Mouse (Mus musculus): ENCODE measurements around the gene Plcb2. TPM values are rescaled to one million over a fixed set of nuclear protein-coding genes. Genes with fewer than 3 reads are reported as not detected.

The Plcb2 gene
- polyA plus RNA-seq, 1 experiment from 2014 or later = 0.44 TPM

DNA sequence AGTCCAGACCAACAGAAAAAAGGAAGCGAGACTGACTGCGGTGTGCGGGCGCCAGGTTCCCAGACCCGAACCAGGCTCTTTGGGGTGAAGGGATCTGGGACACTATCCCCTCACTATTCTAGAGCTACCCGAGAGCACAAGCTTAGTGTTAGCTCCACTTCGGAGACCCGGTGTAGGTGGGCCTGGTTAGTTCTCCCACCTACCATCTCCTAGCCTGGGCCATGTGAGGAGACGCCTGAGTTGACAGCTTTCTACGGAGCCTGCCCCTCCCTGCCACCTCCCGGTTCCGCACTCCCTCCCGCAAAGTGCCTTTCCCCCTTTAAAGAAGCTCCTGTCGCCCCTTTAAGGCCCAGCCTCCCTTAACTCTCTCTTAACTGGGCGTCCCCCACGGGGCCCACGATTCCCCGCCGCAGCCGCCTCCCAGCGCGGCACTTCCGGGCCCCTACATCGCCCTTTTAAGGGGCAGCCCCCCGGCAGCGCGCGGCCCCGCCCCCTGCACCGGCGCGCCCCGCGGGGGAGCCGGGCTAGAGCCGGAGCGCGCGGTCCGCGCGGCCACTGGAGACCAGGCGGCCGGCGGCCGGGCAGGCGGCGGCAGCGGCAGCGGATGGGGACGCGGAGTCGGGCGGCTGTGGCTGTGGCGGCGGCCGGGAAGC lies 17.1 kb upstream of the Plcb2 start, which contains the start of gene Inafm2:
Gene Inafm2, plus strand, starts transcription at position 527 of the 653 bp plus-strand sequence.
- ATAC-seq = peak; percentile 93
- H3K4me1 ChIP-seq (ENCODE audit: control insufficient read depth, insufficient read depth, low read length) = peaks cover 33% of the 10 kb centered on the region
- H3K4me2 ChIP-seq (ENCODE audit: low read length) = peak within 1 kb of the TSS; percentile 94
- peak within 1 kb of the TSS; percentile 95 for H3K9ac ChIP-seq (ENCODE audit: low read depth, low read length)
- peak within 1 kb of the TSS; percentile 77 for H3K27ac ChIP-seq (ENCODE audit: low read length)
- no peaks in the 10 kb centered on the region for H3K36me3 ChIP-seq (ENCODE audit: control insufficient read depth, insufficient read depth, low read length)
- under 1% methylated on average over 40 of the region's 57 CpGs for whole genome bisulfite sequencing
- H3K27me3 ChIP-seq (ENCODE audit: control insufficient read depth, insufficient read depth, low read depth, low read length) = peaks cover 4% of the 10 kb centered on the region; the same call in 1 of the 2 replicates
- H3K9me3 ChIP-seq (replicated peaks; ENCODE audit: control insufficient read depth, low read length, poor library complexity, severe bottlenecking) = no peaks in the 10 kb centered on the region
- peak within 1 kb of the TSS; percentile 90 for H3K4me3 ChIP-seq (ENCODE audit: low read depth, low read length)

DNA sequence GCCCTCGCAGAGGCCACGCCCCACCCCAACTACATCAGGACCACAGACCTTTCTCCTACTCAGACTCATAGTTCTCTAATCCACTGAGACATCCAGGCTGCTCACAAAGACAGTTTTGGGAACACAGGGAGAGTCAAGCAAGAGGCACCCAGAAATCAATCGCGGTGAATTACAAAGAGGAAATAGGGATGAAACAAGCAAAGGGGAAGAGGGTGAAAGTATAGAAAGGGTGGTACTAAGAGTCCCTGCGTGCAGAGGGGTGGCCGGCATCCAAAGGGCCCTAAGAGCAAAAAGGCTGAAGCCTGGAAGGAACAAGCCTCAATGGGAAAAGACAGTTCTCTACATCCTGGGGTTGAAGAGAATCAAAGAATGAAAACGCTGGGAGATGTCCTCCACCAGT lies 16.4 kb upstream of the Plcb2 start:
- H3K9me3 ChIP-seq (replicated peaks; ENCODE audit: control insufficient read depth, low read length, poor library complexity, severe bottlenecking) = no peaks in the 10 kb centered on the region
- 10% methylated on average over 7 of the region's 7 CpGs for WGBS
- peaks cover 31% of the 10 kb centered on the region for H3K4me1 ChIP-seq (ENCODE audit: control insufficient read depth, insufficient read depth, low read length)

DNA sequence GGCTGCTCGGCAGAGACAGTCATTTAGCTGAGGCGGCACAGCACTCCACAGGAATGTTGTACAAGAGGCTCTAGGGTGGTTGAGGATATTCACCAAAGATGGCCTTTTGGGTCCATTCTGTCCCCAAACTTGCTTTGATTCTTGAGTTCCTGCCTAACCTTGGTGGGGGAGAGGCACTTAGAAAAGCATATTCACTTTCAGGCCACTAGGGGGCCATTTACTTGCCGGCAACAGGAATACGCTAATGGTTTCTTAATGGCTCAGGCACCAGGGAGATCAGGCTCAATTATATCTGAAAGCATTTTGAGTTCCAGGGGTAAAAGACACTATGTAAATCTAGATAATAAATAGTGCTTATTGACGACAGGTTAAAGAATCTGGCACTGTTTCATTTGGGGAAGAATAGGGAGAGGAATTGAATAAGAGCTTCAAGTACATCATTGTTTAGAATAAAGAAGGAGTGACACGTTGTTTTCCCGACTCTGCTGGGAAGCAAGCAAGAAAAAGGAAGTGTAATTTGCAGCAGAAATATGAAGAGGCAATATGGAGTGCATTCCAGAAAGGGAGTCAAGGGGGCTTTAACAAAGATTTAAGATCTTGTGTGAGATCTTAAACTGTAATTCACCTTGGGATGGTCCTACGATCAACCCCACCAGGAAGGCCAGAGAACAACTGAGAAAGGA lies 15.2 kb upstream of the Plcb2 start:
- Histone ChIP-seq H3K27me3 (ENCODE audit: control insufficient read depth, insufficient read depth, low read depth, low read length) (peaks cover 4% of the 10 kb centered on the region; the same call in 1 of the 2 replicates), H3K4me1 (ENCODE audit: control insufficient read depth, insufficient read depth, low read length) (peaks cover 20% of the 10 kb centered on the region), H3K4me2 (ENCODE audit: low read length) (no peak overlapping the region), H3K4me3 (ENCODE audit: low read depth, low read length) (no peak overlapping the region), H3K36me3 (ENCODE audit: control insufficient read depth, insufficient read depth, low read length) (no peaks in the 10 kb centered on the region), H3K27ac (ENCODE audit: low read length) (no peak overlapping the region), H3K9ac (ENCODE audit: low read depth, low read length) (no peak overlapping the region), H3K9me3 (replicated peaks; ENCODE audit: control insufficient read depth, low read length, poor library complexity, severe bottlenecking) (no peaks in the 10 kb centered on the region)
- ATAC-seq = no peak
- 26% methylated on average over 8 of the region's 8 CpGs for WGBS

More for the DNA sequence above, 16.4 kb upstream of the Plcb2 start:
- Histone ChIP-seq H3K36me3 (ENCODE audit: control insufficient read depth, insufficient read depth, low read length) (no peaks in the 10 kb centered on the region), H3K4me2 (ENCODE audit: low read length) (peak overlapping the region; percentile 94), H3K27me3 (ENCODE audit: control insufficient read depth, insufficient read depth, low read depth, low read length) (peaks cover 4% of the 10 kb centered on the region; the same call in 1 of the 2 replicates), H3K27ac (ENCODE audit: low read length) (no peak overlapping the region), H3K4me3 (ENCODE audit: low read depth, low read length) (no peak overlapping the region; the same call in 1 of the 2 replicates), H3K9ac (ENCODE audit: low read depth, low read length) (no peak overlapping the region)
- ATAC-seq = no peak

DNA sequence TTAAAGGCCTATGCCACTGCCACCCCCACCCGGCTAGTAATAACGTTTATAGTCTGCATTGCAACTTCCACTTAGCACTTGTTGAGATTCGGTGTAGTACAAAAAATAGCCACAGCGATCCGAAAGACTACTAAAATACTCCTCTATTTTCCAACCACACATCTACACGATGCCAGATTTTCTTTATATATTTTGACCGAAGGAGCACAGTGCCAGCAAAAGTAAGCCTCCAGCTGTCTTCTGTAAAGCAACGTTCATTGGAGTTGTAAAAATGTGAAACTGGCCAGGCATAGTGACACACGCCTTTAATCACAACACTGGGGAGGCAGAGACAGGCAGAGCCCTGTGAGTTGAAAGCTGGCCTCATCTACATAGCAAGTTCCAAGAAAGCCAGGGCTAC lies 12.9 kb upstream of the Plcb2 start:
- no peak overlapping the region for H3K27ac ChIP-seq (ENCODE audit: low read length)
- H3K27me3 ChIP-seq (ENCODE audit: control insufficient read depth, insufficient read depth, low read depth, low read length) = peaks cover 4% of the 10 kb centered on the region; the same call in 1 of the 2 replicates
- no peaks in the 10 kb centered on the region for H3K9me3 ChIP-seq (replicated peaks; ENCODE audit: control insufficient read depth, low read length, poor library complexity, severe bottlenecking)
- no peak overlapping the region for H3K4me2 ChIP-seq (ENCODE audit: low read length)
- no peak overlapping the region for H3K4me3 ChIP-seq (ENCODE audit: low read depth, low read length)
- 72% methylated on average over 9 of the region's 9 CpGs for WGBS
- no peak for ATAC-seq
- peaks cover 8% of the 10 kb centered on the region for H3K4me1 ChIP-seq (ENCODE audit: control insufficient read depth, insufficient read depth, low read length)
- H3K36me3 ChIP-seq (ENCODE audit: control insufficient read depth, insufficient read depth, low read length) = no peaks in the 10 kb centered on the region
- no peak overlapping the region for H3K9ac ChIP-seq (ENCODE audit: low read depth, low read length)

DNA sequence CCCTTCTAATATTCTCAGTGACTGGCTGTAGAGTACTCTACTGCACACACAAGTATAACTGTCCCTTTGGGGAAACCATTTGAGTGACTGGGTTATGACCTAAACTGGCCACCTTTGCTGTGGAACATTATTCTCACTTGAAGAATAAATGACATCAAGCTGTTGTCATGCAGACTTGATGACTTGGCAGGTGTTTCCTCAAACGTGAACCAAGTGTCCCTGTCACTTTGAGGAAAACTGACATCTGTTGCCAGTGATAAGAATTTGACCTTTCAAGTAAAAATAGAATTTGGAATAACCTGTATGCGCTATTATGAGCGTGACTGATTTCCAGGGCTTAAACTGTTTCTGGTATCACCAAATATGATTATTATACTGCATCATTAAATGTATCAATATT lies 12.1 kb upstream of the Plcb2 start:
- peaks cover 8% of the 10 kb centered on the region for H3K4me1 ChIP-seq (ENCODE audit: control insufficient read depth, insufficient read depth, low read length)
- ATAC-seq = no peak
- H3K27me3 ChIP-seq (ENCODE audit: control insufficient read depth, insufficient read depth, low read depth, low read length) = peaks cover 4% of the 10 kb centered on the region; the same call in 1 of the 2 replicates
- H3K4me2 ChIP-seq (ENCODE audit: low read length) = no peak overlapping the region
- H3K36me3 ChIP-seq (ENCODE audit: control insufficient read depth, insufficient read depth, low read length) = no peaks in the 10 kb centered on the region
- no peak overlapping the region for H3K27ac ChIP-seq (ENCODE audit: low read length)
- H3K4me3 ChIP-seq (ENCODE audit: low read depth, low read length) = no peak overlapping the region
- WGBS = 71% methylated on average over 3 of the region's 3 CpGs
- no peak overlapping the region for H3K9ac ChIP-seq (ENCODE audit: low read depth, low read length)
- no peaks in the 10 kb centered on the region for H3K9me3 ChIP-seq (replicated peaks; ENCODE audit: control insufficient read depth, low read length, poor library complexity, severe bottlenecking)

- Histone ChIP-seq H3K4me2 (ENCODE audit: low read length) (no peak overlapping the region), H3K4me3 (ENCODE audit: low read depth, low read length) (no peak overlapping the region), H3K4me1 (ENCODE audit: control insufficient read depth, insufficient read depth, low read length) (no peaks in the 10 kb centered on the region), H3K9ac (ENCODE audit: low read depth, low read length) (no peak overlapping the region), H3K36me3 (ENCODE audit: control insufficient read depth, insufficient read depth, low read length) (no peaks in the 10 kb centered on the region), H3K27ac (ENCODE audit: low read length) (no peak overlapping the region), H3K9me3 (replicated peaks; ENCODE audit: control insufficient read depth, low read length, poor library complexity, severe bottlenecking) (no peaks in the 10 kb centered on the region), H3K27me3 (ENCODE audit: control insufficient read depth, insufficient read depth, low read depth, low read length) (peaks cover 2% of the 10 kb centered on the region; the same call in 1 of the 2 replicates)
- no peak for ATAC-seq
- 39% methylated on average over 5 of the region's 5 CpGs for WGBS
Measured at GRCm38 (mm10) chr2:118733341-118733740, 5.1 kb upstream of the Plcb2 start.

DNA sequence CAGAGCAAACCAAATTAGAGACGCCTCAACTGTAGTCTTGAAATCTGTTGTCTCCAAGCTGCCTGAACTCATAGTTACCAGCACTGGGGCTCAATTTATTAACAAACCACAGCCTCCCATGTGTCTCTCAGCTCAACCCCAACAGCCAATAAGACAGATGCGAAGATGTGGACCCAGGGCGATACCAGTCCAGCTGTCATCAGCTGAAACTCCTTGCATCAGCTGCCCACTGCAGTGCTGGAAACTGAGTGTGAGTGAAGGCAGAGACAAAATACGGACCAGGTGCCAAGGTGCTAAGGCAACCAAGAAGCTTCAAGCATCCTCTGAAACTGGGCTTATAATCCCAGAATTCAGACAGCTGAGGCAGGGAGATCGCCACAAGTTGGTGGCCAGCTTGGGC lies 3.7 kb upstream of the Plcb2 start:
- H3K9me3 ChIP-seq (replicated peaks; ENCODE audit: control insufficient read depth, low read length, poor library complexity, severe bottlenecking) = no peaks in the 10 kb centered on the region
- no peak overlapping the region for H3K4me2 ChIP-seq (ENCODE audit: low read length)
- H3K27me3 ChIP-seq (ENCODE audit: control insufficient read depth, insufficient read depth, low read depth, low read length) = peaks cover 2% of the 10 kb centered on the region; the same call in 1 of the 2 replicates
- no peak overlapping the region for H3K27ac ChIP-seq (ENCODE audit: low read length)
- WGBS = 83% methylated on average over 5 of the region's 5 CpGs
- H3K36me3 ChIP-seq (ENCODE audit: control insufficient read depth, insufficient read depth, low read length) = no peaks in the 10 kb centered on the region
- no peak overlapping the region for H3K9ac ChIP-seq (ENCODE audit: low read depth, low read length)
- H3K4me3 ChIP-seq (ENCODE audit: low read depth, low read length) = no peak overlapping the region
- ATAC-seq = no peak
- no peaks in the 10 kb centered on the region for H3K4me1 ChIP-seq (ENCODE audit: control insufficient read depth, insufficient read depth, low read length)

DNA sequence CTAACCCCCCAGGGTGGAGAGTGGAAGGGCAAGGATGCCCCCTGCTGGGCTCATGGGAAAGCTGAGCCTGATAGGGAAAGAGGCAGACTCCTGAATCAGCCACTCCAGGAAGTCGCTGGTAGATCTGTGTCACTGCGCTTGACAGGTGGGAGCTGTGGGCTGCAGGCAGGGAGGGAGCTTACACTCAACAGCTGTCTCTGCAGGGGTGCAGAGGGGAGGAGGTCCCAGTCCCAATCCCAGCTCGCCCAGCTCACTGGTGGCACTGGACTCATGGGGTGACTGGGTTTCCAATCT lies 2.3 kb upstream of the Plcb2 start:
- no peak overlapping the region for H3K9ac ChIP-seq (ENCODE audit: low read depth, low read length)
- no peak for ATAC-seq
- no peak overlapping the region for H3K27ac ChIP-seq (ENCODE audit: low read length)
- H3K4me2 ChIP-seq (ENCODE audit: low read length) = no peak overlapping the region
- H3K9me3 ChIP-seq (replicated peaks; ENCODE audit: control insufficient read depth, low read length, poor library complexity, severe bottlenecking) = no peaks in the 10 kb centered on the region
- WGBS = 4% methylated on average over 3 of the region's 3 CpGs
- no peak overlapping the region for H3K4me3 ChIP-seq (ENCODE audit: low read depth, low read length)
- peaks cover 2% of the 10 kb centered on the region; the same call in 1 of the 2 replicates for H3K27me3 ChIP-seq (ENCODE audit: control insufficient read depth, insufficient read depth, low read depth, low read length)
- H3K4me1 ChIP-seq (ENCODE audit: control insufficient read depth, insufficient read depth, low read length) = no peaks in the 10 kb centered on the region
- H3K36me3 ChIP-seq (ENCODE audit: control insufficient read depth, insufficient read depth, low read length) = no peaks in the 10 kb centered on the region
